Mouse (Mus musculus): ENCODE measurements around the gene Uhrf1bp1.

The Uhrf1bp1 gene

DNA sequence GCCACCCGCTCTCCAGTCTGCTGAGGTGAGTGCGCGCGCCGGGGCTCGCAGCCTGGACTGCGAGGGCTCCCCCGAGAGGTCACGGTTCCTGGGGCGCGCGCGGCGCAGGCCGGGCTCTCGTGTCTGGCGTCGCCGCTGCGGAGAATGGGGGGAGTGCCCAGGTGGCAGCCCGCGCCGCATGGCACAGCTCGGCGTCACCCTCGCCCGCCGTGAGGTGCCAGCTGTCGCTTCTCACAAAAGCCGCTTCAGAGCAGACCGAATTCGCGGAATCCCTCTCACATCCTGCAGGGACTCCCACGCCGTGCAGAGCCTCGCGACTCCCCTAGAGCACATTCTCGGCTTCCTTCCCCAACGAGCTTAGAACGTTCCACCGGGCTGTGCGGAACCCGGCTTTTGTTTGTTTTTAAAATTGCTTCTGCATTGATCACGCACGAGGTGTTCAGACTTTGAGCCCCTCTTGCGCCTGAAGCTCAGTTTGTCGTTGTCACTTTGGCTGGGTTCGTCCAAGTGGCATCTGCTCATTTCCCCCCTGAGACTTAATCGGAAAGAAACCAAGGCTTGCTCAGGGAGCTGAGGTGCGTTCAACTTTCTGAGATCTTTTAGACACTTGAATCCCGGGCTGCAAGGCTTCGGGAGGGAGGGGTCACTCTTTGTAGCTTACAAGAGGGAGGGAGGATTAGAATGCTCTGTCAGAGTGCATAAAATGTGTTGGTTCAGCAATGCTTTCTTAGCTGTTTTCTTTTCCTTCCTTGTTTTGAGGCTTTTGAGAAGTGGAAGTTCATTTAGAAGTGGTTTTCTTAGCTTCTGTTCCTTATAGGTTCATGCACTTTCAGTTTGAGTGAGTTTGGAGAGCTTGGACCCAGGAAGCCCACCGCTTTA lies 53.6 kb downstream of the Uhrf1bp1 start, which contains the start of gene Taf11:
TSS of gene Taf11 (minus strand) at position 223 of the 879 bp plus-strand sequence.
- DNase-seq (ENCODE audit: low read depth, low spot score), result peak; percentile 58

DNA sequence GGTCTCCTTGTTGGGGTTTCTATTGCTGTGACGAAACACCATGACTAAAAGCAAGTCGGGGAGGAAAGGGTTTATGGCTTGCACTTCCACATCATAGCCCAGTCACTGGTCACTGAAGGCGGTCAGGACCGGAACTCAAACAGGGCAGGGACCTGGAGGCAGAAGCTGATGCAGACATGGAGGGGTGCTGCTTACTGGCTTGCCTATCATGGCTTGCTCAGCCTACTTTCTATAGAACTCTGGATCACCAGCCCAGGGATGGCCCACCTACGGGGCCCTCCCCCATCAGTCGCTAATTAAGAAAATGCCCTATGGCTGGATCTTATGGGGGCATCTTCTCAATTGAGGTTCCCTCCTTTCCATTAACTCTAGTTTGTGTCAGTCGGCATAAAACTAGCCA lies 55.1 kb downstream of the Uhrf1bp1 start:
- DNase-seq (ENCODE audit: low read depth, low spot score), result no peak

DNA sequence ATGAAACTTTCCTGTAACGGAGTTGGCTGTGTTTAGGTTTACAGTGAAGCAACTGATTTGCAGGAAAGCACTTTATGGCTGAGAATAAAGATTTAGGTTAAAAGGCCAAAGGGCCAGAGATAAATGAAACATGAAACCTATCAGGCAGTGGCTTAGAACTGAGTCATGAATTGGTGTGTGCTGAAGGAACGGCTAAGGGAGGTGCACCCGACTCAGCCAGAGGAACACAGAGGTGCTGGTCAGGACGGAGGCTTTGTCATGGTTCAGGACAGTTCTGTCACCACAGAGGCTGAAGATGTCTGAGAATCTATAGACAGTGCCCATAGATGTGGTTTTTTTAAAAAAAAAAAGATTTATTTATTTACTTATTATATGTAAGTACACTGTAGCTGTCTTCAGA lies 58.5 kb downstream of the Uhrf1bp1 start:
- no peak for DNase-seq (ENCODE audit: low read depth, low spot score)

DNA sequence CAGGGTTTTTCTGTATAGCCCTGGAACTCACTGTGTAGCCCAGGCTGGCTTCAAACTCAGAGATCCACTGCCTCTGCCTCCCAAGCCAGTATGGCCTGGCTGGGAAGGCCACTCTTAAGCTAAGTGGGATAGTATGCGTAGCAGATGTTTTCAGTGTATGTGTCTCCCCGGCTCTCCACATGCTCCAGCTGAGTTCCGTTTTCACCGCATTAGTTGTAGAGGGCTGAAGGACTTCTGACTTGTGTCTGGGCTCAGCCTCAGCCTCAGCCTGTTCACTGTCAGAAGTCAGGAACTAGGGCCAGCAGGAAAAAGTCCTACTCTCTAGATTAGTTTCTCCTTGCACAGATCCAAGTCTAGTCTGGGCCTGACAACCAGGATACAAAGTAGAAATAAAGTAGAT lies 60.1 kb downstream of the Uhrf1bp1 start:
- no peak for DNase-seq (ENCODE audit: low read depth, low spot score)

DNA sequence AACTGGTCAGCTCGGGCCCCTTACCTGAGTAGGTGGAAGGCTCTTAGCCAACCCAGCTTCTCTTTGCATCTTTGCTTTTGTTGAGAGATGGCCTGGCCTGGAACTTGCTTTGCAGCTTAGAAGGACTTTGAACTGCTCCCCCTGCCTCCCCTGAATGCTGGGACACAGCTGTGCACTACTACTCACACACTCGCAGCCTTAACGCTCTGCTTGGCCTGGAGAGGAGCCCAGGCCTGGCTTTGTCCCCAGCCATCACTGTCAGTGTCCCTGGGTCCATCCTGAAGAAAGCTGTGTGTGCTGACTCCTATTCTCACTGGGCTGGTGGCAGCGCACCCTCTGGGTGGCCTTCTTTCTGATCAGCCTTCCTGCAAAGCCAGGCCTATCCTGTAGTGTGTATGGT lies 64.4 kb downstream of the Uhrf1bp1 start:
- DNase-seq (ENCODE audit: low read depth, low spot score), result no peak

DNA sequence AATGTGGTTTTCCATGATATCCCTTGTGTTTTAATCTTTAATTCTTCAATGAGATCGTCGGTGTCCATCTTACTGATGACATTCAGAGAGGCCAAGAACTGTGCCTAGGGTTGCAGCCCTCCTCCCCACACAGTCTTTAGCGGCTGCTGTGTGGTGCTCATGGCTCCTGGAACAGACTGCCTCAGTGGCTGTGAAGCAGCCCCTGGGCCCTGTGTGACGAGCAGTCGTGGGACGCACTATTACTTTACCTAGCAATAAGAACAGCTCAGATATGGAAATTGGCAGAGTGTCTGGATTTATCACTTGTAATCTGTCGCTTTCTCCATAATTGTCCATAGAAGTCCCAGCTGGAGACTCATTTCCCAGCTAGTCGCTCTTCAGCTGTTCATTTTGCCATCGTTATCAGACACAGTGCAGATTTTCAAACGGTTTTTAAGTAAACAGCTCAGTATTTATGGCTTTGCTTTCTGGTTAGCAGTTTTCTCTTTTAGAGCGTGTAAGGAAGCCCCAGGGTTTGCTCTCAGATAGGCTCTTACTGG lies 66.0 kb downstream of the Uhrf1bp1 start:
- DNase-seq (ENCODE audit: low read depth, low spot score), result no peak

DNA sequence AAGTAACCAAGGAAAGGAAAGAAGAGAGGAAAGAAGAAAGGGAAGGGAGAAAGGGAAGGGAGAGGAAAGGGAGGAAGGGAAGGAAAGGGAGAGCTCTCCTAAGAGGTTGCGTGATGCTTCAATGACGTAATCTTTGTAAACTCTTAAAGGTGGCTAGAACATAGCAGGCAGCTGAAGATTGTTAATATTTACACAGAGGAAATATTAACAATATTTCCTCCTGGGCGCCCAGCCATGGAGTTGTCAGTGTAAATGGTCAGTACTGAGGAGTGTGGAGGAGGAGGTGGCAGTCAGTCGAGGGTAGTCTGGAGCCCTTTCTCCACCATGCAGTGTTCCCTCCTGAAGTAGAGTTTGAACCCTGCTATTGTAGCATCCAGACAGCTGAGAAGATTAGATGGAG lies 68.8 kb downstream of the Uhrf1bp1 start:
- no peak for DNase-seq (ENCODE audit: low read depth, low spot score)

DNA sequence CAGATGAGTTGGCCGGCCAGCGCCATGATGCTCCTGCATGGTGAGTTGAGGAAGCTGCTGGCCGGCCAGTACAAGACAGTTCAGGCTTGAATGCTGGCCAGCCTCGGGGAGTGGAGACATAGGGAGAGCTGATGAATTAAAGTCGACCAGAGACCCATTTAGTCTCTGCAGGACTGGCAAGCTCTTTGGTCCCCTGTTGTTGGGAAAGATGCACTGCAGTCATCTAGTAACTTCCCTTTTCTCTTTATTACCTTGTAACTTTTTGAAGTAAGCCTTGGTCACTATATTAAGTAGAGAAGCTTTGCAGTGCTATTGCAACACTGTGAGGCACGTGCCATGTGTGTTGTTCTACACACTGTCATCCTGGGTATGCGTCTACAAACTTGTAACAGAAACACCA lies 69.3 kb downstream of the Uhrf1bp1 start:
- no peak for DNase-seq (ENCODE audit: low read depth, low spot score)

DNA sequence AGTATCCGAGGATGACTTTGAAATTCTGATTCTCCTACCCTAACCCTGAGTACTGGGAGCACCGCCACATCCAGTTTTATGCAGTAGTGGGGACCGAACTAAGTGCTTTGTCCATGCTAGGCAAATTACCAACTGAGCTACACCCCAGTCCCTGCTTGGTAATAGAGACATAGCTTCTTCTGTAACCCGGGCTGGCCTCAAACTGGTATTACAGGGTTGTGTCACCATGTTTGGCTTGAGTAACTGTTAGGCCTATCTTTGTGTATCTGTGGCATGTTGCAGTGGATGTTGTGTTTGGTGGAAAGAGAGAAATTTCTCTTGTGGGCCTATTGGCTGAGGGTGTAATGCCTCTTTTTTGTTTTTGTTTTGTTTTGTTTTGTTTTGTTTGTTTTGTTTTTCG lies 74.0 kb downstream of the Uhrf1bp1 start:
- no peak for DNase-seq (ENCODE audit: low read depth, low spot score)

DNA sequence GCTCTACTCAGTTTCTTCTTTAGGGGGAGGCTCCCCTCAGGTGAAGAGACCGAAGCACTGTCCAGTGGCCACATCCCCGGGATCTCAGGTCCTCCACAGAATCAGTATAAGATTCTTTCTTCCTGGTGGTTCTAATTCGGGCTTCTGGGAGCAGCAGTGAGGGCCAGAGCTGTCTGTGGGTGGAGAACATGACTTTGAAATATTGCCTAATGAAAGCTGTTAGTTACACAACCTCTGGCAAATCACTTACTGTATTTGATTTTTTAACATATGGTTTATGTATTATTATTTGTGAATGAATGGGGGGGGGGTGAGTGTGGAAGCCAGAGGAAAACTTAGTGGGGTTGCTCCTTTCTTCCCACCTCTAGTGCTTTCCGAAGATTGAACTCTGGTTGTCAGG lies 75.6 kb downstream of the Uhrf1bp1 start:
- no peak for DNase-seq (ENCODE audit: low read depth, low spot score)

DNA sequence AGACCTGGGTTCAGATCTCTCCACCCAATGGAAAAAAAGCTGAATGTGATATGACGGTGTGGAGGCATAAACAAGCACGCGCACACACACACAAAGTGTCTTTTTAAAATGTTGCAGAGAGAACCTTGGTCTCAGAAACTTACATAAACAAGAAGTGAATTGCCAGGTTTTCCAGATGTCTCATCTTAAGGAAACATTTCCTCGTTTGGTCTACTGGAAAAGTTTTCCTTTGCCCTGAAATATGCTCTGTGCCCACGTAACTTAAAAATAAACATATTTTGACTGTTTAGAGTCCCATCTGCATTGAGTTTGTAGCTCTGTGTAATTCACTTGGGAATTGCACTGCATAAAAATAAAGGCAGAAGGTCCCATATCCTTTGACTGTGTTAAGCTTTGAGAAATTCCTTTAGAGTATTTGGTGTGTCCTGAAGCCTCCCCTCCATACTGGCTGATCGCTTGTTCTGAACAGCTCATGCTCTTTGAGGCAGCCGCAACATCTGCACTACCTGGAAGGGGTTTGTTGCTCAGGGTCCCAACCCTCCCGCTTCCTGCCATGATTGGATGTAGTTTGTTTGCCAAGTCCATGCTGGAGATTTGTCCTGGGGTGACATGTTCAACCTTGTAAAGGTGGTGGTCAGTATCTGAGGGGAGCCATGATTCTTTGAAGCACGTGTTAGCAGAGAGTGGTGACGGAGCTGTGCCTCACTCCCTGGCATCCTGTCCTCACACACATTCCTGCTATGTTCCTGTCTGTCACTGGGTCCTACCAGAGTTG lies 78.1 kb downstream of the Uhrf1bp1 start:
- DNase-seq (ENCODE audit: low read depth, low spot score), result no peak

DNA sequence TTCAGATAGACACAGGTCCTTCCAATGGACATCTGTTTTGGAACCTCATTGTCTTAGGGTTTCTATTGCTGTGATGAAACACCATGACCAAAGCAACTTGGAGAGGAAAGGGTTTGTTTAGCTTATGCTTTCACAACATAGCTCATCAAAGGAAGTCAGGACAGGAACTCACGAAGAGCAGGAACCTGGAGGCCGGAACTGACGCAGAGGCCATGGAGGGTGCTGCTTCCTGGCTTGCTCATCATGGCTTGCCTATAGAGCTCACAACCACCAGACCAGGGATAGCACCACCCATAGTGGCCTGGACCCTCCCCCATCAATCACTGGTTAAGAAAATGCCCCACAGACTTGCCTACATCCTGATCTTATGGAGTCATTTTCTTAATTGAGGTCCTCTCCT lies 78.8 kb downstream of the Uhrf1bp1 start:
- DNase-seq (ENCODE audit: low read depth, low spot score), result no peak

DNA sequence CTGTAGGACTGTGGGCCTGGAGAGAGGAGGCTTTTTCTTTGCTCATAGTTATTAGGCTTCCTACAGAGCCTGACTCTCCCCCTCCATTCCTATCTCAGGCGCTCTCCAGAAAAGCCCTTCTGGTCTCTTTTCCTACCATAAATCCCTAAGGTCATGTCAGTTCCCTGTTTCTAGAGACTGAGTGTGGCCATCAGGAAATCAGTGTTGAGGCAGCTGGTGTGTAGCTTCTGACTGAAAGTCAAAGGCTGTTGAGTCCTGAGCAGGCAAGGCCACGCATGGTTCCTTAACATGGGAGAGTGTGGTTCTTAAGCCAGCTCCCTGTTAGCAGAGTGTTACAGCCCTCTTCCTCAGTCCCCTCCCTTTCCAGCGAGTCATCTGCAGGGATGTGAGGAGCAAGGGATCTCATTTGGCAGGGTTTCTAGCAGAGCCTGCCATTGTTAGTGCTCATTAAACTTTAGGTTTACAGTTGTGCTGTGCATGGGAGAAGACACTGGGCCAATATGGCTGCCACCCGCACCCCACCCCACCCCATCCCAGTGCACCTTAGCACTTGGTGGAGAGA lies 80.9 kb downstream of the Uhrf1bp1 start:
- no peak for DNase-seq (ENCODE audit: low read depth, low spot score)

DNA sequence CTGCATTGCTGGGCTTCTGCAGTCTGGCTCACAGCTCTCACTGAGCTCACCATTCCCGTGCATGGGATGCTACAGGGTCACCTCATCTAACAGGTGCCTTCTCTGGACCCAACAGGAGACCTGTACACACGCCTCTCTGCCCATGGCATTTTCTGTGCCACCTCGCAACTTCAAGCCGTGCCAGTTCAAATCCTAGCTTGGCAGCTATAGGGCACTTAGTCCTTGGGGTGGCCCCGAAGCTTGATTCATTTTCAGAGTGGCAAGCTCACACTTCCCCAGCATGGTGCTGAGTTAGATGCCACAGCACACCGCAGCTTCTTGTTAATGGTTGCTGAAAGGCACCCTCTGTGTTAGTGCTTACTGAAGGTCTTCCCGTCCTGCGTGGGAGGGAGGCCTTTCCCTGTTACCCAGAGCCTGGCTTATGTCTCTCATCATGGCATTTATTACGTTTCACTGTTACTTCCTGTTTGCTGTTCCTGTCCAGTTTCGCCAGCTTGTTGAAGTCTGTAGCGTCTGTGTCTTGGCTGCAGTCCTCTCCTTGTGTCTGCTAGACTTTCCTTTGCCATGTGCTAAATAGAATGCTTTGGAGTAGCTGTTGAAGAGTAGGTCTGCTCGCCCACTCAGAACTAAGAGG lies 82.0 kb downstream of the Uhrf1bp1 start:
- no peak for DNase-seq (ENCODE audit: low read depth, low spot score)

DNA sequence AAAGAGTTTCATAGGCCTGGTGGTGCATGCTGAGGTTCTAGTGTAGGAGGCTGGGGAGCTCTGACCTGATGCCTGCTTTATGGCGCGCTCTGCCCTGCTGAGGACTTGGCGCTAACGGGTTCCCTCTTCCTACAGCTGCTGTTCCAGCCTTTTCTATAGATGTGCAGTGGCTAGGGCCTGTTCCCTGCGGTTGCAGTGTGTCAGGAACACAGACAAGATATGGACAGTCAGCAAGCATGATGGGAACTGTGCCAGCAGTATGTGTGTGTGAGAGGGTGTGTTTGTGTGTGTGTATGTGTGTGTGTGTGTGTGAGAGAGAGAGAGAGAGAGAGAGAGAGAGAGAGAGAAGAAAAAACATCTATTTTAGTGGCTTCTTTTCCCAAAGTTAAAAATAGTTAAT lies 82.8 kb downstream of the Uhrf1bp1 start:
- no peak for DNase-seq (ENCODE audit: low read depth, low spot score)

DNA sequence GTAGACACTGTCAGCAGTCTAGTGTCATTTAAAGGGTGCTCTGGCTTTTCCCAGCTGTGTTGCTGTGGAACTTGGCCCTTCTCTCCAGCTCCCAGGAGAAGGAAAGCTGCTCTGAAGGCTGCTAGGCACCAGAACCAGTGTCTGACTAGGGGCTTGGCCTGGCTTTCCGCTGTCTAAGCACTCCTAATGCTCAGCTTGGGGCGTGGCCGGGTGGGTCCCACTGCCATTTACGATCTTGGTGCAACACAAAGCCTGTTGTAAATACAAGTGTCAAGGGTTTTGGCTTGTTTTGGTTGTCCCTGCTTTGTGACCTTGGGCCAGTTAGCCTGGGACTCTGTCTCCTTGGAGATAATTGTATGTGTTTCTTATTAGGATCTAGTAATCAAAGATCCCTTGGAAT lies 84.1 kb downstream of the Uhrf1bp1 start:
- DNase-seq (ENCODE audit: low read depth, low spot score), result no peak

DNA sequence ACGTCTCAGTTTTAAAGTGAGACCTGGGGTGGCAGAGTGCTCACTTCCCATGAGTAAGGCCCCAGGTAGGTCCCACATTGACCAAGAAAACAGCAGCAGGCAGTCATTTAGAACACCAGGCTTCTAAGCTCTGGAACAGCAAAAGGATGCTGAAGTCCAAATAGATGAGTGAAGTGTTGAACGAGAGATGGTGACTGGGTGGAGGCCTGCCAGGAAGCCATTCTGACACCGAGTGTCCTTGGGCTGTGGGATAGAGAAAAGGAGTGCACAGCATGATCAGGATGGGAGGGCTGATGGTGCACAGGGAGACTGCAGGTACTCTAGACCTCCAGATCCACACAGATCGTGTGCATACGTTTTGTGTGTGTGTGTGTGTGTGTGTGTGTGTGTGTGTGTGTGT lies 84.9 kb downstream of the Uhrf1bp1 start:
- DNase-seq (ENCODE audit: low read depth, low spot score), result no peak

DNA sequence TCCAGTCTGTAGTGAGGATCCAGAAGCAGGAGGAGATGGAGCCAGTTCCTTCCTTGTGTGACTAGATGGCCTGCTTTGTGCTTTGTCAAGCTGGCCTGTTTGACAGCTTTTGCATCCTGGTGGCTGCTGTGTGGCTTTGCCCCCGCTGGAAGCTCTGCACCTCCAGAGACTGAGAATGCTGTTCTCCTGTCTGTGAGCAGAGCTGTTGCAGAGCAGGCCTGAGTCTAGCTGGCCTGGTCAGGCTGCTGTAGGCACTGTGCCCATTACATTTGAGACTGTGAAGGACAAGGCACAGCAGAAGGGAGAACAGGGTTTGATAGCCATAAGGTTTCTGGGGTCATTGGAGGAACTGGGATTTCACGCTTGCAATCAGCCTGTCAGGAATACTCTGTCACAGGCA lies 85.5 kb downstream of the Uhrf1bp1 start:
- no peak for DNase-seq (ENCODE audit: low read depth, low spot score)

DNA sequence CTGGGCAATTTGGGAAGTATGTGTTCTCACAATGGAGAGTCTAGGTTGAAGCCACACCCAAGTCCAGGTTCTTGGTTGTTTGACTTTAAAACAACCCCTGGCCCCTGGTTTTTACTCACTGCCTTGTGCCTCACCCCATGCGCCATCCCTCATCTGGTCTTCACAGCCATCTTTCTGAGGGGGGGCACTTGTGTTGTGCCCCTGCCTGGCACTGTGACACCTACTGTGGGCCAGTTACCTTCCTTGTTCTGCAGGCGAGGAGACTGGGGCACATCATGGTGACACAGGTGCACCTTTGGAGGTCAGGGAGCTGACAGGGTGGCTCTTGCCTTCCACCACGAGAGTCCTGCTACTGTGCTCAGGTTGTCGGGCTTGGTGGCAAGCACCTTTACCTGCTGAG lies 85.9 kb downstream of the Uhrf1bp1 start:
- DNase-seq (ENCODE audit: low read depth, low spot score), result no peak

DNA sequence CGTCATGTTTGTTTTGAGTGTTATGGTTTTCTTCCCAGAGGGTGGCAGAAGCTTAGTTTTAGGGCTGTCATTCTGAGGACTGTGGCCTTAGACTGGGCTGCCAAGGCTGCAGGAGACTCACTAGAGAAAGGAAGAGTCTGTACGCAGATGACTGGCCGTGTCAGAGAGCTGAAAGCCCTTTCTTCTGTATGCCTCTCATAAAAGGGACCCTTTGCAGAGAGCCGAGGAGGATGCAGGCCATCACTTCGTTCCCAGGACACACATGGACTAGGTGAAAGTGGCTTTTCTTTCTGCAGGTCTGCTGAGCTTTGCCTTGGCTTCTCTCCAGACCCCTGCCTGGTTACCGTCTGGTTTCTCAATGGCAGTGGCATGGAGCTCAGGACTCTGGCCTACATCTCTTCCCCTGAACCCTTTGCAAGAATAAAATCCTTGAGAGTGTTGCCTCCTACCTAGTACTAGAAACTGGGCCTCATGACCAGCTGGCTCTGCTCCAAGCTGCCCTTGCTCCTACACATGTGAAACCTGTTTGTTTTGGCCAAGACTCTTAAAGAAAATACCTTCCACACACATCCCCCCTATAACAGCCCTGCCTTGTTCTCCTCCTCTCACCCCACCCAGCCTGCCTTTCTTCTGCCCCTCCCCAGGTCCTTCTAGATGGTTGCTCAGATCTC lies 89.4 kb downstream of the Uhrf1bp1 start:
- DNase-seq (ENCODE audit: low read depth, low spot score), result no peak

DNA sequence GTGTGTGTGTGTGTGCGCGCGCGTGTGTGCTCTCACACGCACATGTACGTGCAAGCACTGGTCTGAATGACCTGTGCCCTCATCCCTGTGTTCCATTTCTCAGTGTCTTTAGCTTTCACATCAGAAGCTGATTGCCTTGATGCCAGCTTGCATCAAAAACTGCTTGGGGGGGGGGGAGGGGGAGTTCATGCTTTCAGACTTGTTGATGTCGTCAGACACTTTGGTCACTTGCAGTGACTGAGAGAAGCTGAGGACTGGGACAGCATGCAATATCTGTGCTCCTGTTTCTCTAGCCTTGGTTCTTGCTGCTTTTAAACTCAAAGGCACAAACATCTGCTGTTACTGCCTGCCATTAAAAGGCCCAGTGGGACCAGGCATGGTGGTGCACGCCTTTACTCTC lies 90.1 kb downstream of the Uhrf1bp1 start:
- DNase-seq (ENCODE audit: low read depth, low spot score), result no peak
